Mouse (Mus musculus) MEL (cell line): Measurements from ENCODE around the gene Wdr45.
A peak's percentile ranks its signal among the peaks of the same experiment; 100 is the strongest.

ENCODE experiments used
- CHD1 ChIP-seq: IDR thresholded peaks from 2 replicates; pipeline ENCODE4 v1.6.1; 2012; ENCODE audit warnings: low read depth, mild to moderate bottlenecking, inconsistent platforms, low read length, improper control_type of control experiment
- CTCF ChIP-seq, 3 experiments: IDR thresholded peaks in 2 of 3; conservative IDR thresholded peaks in 1 of 3; 2 replicates each; pipeline ENCODE4 v1.5.1; 2011 to 2012; ENCODE audit warnings: low read length in 3 of 3, low read depth in 2 of 3, mild to moderate bottlenecking in 2 of 3, improper control_type of control experiment in 1 of 3, inconsistent platforms in 1 of 3, mixed read lengths in 1 of 3, moderate library complexity in 1 of 3; ENCODE audit not compliant: control insufficient read depth in 1 of 3, insufficient read depth in 1 of 3, poor library complexity in 1 of 3, severe bottlenecking in 1 of 3
- EP300 ChIP-seq, 2 experiments: IDR thresholded peaks; 2 replicates each; pipeline ENCODE4 v1.6.1; 2011; ENCODE audit warnings: improper control_type of control experiment in 2 of 2, low read length in 2 of 2, low read depth in 1 of 2, mild to moderate bottlenecking in 1 of 2
- UBTF ChIP-seq: IDR thresholded peaks from 2 replicates; pipeline ENCODE4 v1.6.1; 2012; ENCODE audit warnings: low read depth, mild to moderate bottlenecking, inconsistent platforms, low read length, improper control_type of control experiment, moderate library complexity, borderline replicate concordance; ENCODE audit not compliant: insufficient read depth
- ZC3H11A ChIP-seq: IDR thresholded peaks from 2 replicates; pipeline ENCODE4 v1.6.1; 2012; ENCODE audit warnings: low read depth, mild to moderate bottlenecking, inconsistent platforms, low read length, improper control_type of control experiment

GRCm38 (mm10) chrX:7675001-7675380 is 39.1 kb upstream of the Wdr45 start:
- TF ChIP-seq CTCF (IDR thresholded peaks at IDR 0.05 in 2 of 3, conservative IDR thresholded peaks at IDR 0.05 in 1 of 3; ENCODE audit: control insufficient read depth in 1 of 3, insufficient read depth in 1 of 3, low read depth in 2 of 3, low read length in 3 of 3, poor library complexity in 1 of 3, severe bottlenecking in 1 of 3): peak in 1 of 3 experiments; percentile 31; a peak in 4 of 6 replicates
- TF ChIP-seq ZC3H11A: no peak
- TF ChIP-seq EP300 (IDR thresholded peaks at IDR 0.05; ENCODE audit: low read depth in 1 of 2, low read length in 2 of 2): no peak
- TF ChIP-seq CHD1: no peak
- no peak for TF ChIP-seq UBTF
